Mouse (Mus musculus) gastrocnemius, adult 2 months (tissue): ENCODE data around the gene Cenpb. TPM values are rescaled to one million over a fixed set of nuclear protein-coding genes. Genes with fewer than 3 reads are reported as not detected.
"Not testable (repeated sequence)": the region's sequence is repeated elsewhere in the genome, so short reads cannot be mapped to it uniquely, and the experiment has no call there.

Experiments used
- DNase-seq: peaks from one replicate; pipeline ENCODE4 v3.0.0; 2022
- H3K27ac ChIP-seq: fragments of 200-600 bp; 2 replicates; pipeline ENCODE4 v1.8.1; 2022; ENCODE audit warnings: mild to moderate bottlenecking
- H3K4me3 ChIP-seq: fragments of 200-600 bp; 2 replicates; pipeline ENCODE4 v1.8.1; 2022; ENCODE audit warnings: mild to moderate bottlenecking, moderate library complexity
- CTCF ChIP-seq: fragments of 200-600 bp; IDR thresholded peaks from 2 replicates; pipeline ENCODE4 v1.8.1; 2022; ENCODE audit warnings: antibody characterized with exemption, mild to moderate bottlenecking, moderate library complexity
- intact Hi-C: fragments of 180-260 bp; cut with DNase I; formaldehyde crosslinking; loops from one replicate; pipeline ENCODE4 v1.15.1; 2025
- long read RNA-seq, 2 experiments: library from polyadenylated mRNA; stranded (forward); transcript quantifications; one replicate each; pipeline ENCODE4 v2.0.0; 2021
- total RNA-seq, 2 experiments: library from RNA; stranded (reverse); gene quantifications; 2 replicates each; pipeline ENCODE4 v1.2.3; 2021

Gene Cenpb
- total RNA-seq: 10 to 100 TPM; 67.7 to 70.1 TPM
- long read RNA-seq, experiment 1, full-length matches to known transcripts: 107 of 107 reads
- long read RNA-seq, experiment 1, partial matches to known transcripts: 0 of 107 reads
- long read RNA-seq, experiment 1, other reads (novel, unspliced or antisense): 0 of 107 reads
- long read RNA-seq, experiment 2, full-length matches to known transcripts: 143 of 144 reads
- long read RNA-seq, experiment 2, partial matches to known transcripts: 0 of 144 reads
- long read RNA-seq, experiment 2, other reads (novel, unspliced or antisense): 1 of 144 reads

- Histone ChIP-seq H3K27ac (peak within 1 kb of the TSS; percentile 88), H3K4me3 (peak within 1 kb of the TSS; percentile 88)
- intact Hi-C loops: loop anchor here (5.0 to 10.0 kb wide), 3 partner anchors 32 to 335 kb away; no protein-coding TSS in a partner anchor
- peak; percentile 65 for TF ChIP-seq CTCF
- DNase-seq: peak; percentile 93
Measured at GRCm38 (mm10) chr2:131179990-131180587, at the start of gene Cenpb. Gene Cenpb (minus strand): TSS chr2:131180067.

- no peak for TF ChIP-seq CTCF
- intact Hi-C loops: no loop called here
- Histone ChIP-seq H3K27ac (no peak overlapping the region), H3K4me3 (no peak overlapping the region)
- no peak for DNase-seq
Measured at GRCm38 (mm10) chr2:131227243-131227642, 47.4 kb upstream of the Cenpb start.

- intact Hi-C loops, DNase-seq, H3K27ac ChIP-seq, H3K4me3 ChIP-seq: not testable (repeated sequence)
Measured at GRCm38 (mm10) chr2:131226669-131227068, 46.8 kb upstream of the Cenpb start.

- no peak for TF ChIP-seq CTCF
- DNase-seq: no peak
- no peak overlapping the region for H3K4me3 ChIP-seq
- no peak overlapping the region for H3K27ac ChIP-seq
- intact Hi-C loops: no loop called here
Measured at GRCm38 (mm10) chr2:131225178-131225577, 45.3 kb upstream of the Cenpb start.

- DNase-seq: no peak
- Histone ChIP-seq H3K4me3 (no peak overlapping the region), H3K27ac (no peak overlapping the region)
- intact Hi-C loops: no loop called here
- TF ChIP-seq CTCF: no peak
Measured at GRCm38 (mm10) chr2:131223569-131223968, 43.7 kb upstream of the Cenpb start.

- no peak overlapping the region for H3K4me3 ChIP-seq
- DNase-seq: no peak
- no peak overlapping the region for H3K27ac ChIP-seq
- no peak for TF ChIP-seq CTCF
- intact Hi-C loops: no loop called here
Measured at GRCm38 (mm10) chr2:131222562-131222961, 42.7 kb upstream of the Cenpb start.

- intact Hi-C loops: no loop called here
Measured at GRCm38 (mm10) chr2:131221853-131222515, 42.1 kb upstream of the Cenpb start.

GRCm38 (mm10) chr2:131220030-131220429 is 40.2 kb upstream of the Cenpb start:
- H3K4me3 ChIP-seq: no peak overlapping the region
- H3K27ac ChIP-seq: no peak overlapping the region
- DNase-seq: no peak
- no peak for TF ChIP-seq CTCF
- intact Hi-C loops: no loop called here

More at GRCm38 (mm10) chr2:131221853-131222515, 42.1 kb upstream of the Cenpb start:
- no peak for DNase-seq
- no peak overlapping the region for H3K4me3 ChIP-seq
- no peak overlapping the region for H3K27ac ChIP-seq
- no peak for TF ChIP-seq CTCF

- intact Hi-C loops: no loop called here
- DNase-seq: no peak
- Histone ChIP-seq H3K4me3 (0 out of 2 replicates have a peak overlapping the region, but pooled peaks have one; percentile 7), H3K27ac (peak overlapping the region; percentile 84)
- no peak for TF ChIP-seq CTCF
Measured at GRCm38 (mm10) chr2:131215941-131216858, 36.3 kb upstream of the Cenpb start.

GRCm38 (mm10) chr2:131213773-131214172 is 33.9 kb upstream of the Cenpb start:
- TF ChIP-seq CTCF: no peak
- peak overlapping the region; percentile 73 for H3K27ac ChIP-seq
- intact Hi-C loops: loop anchor here (5.0 kb wide), 1 partner anchor 36 kb away; no protein-coding TSS in a partner anchor
- H3K4me3 ChIP-seq: no peak overlapping the region
- peak; percentile 45 for DNase-seq

GRCm38 (mm10) chr2:131211026-131211615 is 31.3 kb upstream of the Cenpb start:
- Histone ChIP-seq H3K4me3 (peak overlapping the region; percentile 82), H3K27ac (peak overlapping the region; percentile 100)
- intact Hi-C loops: loop anchor here (5.0 kb wide), 1 partner anchor 34 kb away; no protein-coding TSS in a partner anchor
- DNase-seq: peak; percentile 60
- no peak for TF ChIP-seq CTCF
